Mouse (Mus musculus) hindlimb bud, embryonic 11.5 days (tissue): ENCODE measurements at regions not wholly inside any gene's neighbourhood (a gene's known extent, or its start where the extent isn't known, plus 50 kb on each side); places are given as distances from the start of the nearest gene placed in this dataset.

Experiments
- DNase-seq: peaks from one replicate; pipeline ENCODE4 v3.0.0-alpha.2; 2012; ENCODE audit warnings: low read depth, low spot score; ENCODE audit errors: extremely low spot score

- DNase-seq: peak; percentile 61
Observed at GRCm38 (mm10) chrX:90767946-90768345, 124.0 kb upstream of the Gm44 start.
